Mouse (Mus musculus): ENCODE measurements around the gene Acyp2. TPM values are rescaled to one million over a fixed set of nuclear protein-coding genes. Genes with fewer than 3 reads are reported as not detected.

The Acyp2 gene
- polyA plus RNA-seq (2015; fragmentation: Nextera tagmentation; extraction: Ambion mirVana) = 87.6 and 105 TPM in 2 replicates

DNA sequence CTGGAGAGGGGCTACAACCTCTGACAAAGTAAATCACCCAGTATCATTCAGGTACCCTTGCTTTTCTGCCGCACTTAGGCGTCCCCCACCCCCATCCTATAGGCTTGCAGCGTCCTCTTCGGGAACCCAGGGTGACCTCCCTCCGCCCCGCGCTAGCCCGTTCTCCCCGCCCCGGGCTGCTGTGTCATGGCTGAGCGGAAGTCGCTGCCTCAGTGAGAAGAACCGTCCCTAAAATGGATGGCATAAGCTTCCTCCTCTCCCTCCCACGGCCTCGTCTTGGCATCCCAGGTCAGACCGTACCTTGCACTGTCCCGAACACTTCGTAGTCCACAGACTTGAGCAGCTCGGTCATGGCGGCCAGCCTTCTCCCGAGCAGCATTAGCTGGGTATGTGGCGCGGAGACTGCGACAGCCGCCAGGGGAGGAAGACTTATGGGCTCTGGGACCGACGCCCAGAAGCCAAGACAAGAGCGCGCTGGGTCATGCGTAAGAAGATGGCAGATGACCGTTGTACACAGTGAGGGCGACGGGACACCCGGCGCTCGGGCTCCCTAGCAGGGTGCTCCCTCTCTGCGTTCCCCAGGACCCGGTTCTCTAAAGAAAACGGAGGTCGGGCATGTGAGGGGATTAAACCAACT, at the start of gene Acyp2:
Gene Acyp2, minus strand, starts transcription at position 587 of the 637 bp plus-strand sequence.

GRCm38 (mm10) chr11:30471751-30472593, 177.4 kb downstream of the Acyp2 start, which contains the start of gene 4930505A04Rik:
4930505A04Rik (minus strand) TSS chr11:30471827.

Other genes with a start within 250 kb of the Acyp2 start
- 0.40 and 0.52 TPM in 2 replicates for gene 4930505A04Rik, start 177.8 kb downstream of the Acyp2 start, polyA plus RNA-seq (2015; fragmentation: Nextera tagmentation; extraction: Ambion mirVana)
- 11.5 and 11.6 TPM in 2 replicates for gene Psme4, start 122.1 kb upstream of the Acyp2 start, polyA plus RNA-seq (2015; fragmentation: Nextera tagmentation; extraction: Ambion mirVana)
- gene Gpr75, start 235.8 kb upstream of the Acyp2 start, polyA plus RNA-seq (2015; fragmentation: Nextera tagmentation; extraction: Ambion mirVana) = 6.6 and 7.1 TPM in 2 replicates
- gene Asb3, start 235.8 kb upstream of the Acyp2 start, polyA plus RNA-seq (2015; fragmentation: Nextera tagmentation; extraction: Ambion mirVana) = 20.1 and 21.9 TPM in 2 replicates

All from neural tube, postnatal 0 days (tissue).